Mouse (Mus musculus) thymus, adult 2 months (tissue): Measurements from ENCODE around the gene Lrrc1. TPM values are rescaled to one million over a fixed set of nuclear protein-coding genes. Genes with fewer than 3 reads are reported as not detected.

Source experiments
- DNase-seq: peaks from one replicate; pipeline ENCODE4 v3.0.0; 2021
- H3K27ac ChIP-seq: fragments of 200-500 bp; 2 replicates; pipeline ENCODE4 v1.5.1; 2012; ENCODE audit warnings: low read length, control low read depth; ENCODE audit not compliant: control insufficient read depth, insufficient read depth
- H3K27me3 ChIP-seq: fragments of 200-500 bp; 2 replicates; pipeline ENCODE4 v1.6.1; 2012; ENCODE audit warnings: mild to moderate bottlenecking, low read length, moderate library complexity, mixed read lengths; ENCODE audit not compliant: control insufficient read depth, insufficient read depth
- H3K36me3 ChIP-seq: fragments of 200-500 bp; 2 replicates; pipeline ENCODE4 v1.6.1; 2012; ENCODE audit warnings: mild to moderate bottlenecking, low read length, moderate library complexity; ENCODE audit not compliant: control insufficient read depth, insufficient read depth
- H3K4me1 ChIP-seq: fragments of 200-500 bp; replicated peaks from 2 replicates; pipeline ENCODE4 v1.6.1; 2012; ENCODE audit warnings: low read length; ENCODE audit not compliant: control insufficient read depth, insufficient read depth
- H3K4me3 ChIP-seq: fragments of 200-500 bp; 2 replicates; pipeline ENCODE4 v1.5.1; 2012; ENCODE audit warnings: mild to moderate bottlenecking, low read length, control low read depth, moderate library complexity; ENCODE audit not compliant: control insufficient read depth, insufficient read depth
- CTCF ChIP-seq: fragments of 200-500 bp; IDR thresholded peaks from 2 replicates; pipeline ENCODE4 v1.5.1; 2012; ENCODE audit warnings: mild to moderate bottlenecking, control low read depth, low read length, moderate library complexity, borderline replicate concordance; ENCODE audit not compliant: control insufficient read depth, poor library complexity, insufficient read depth; ENCODE audit errors: extremely low read depth
- POLR2A ChIP-seq: fragments of 200-500 bp; IDR thresholded peaks from 2 replicates; pipeline ENCODE4 v1.6.1; 2012; ENCODE audit warnings: mild to moderate bottlenecking, low read length, control low read depth, moderate library complexity; ENCODE audit not compliant: control insufficient read depth, poor library complexity, insufficient read depth; ENCODE audit errors: extremely low read depth
- WGBS: fragments of 180-500 bp; shearing (Covaris S2); methylation state at CpG from one replicate; pipeline ENCODE4 v1.1.7; 2018; 5-methylcytosine and 5-hydroxymethylcytosine counted together
- polyA plus RNA-seq: library from polyadenylated mRNA; depleted of rRNA; stranded (reverse); fragments of >200 nt; gene quantifications from 2 replicates; pipeline ENCODE4 v1.2.3, GENCODE M21; 2012

Gene Lrrc1
- polyA plus RNA-seq, 1 experiment = 51.3 TPM

- Histone ChIP-seq H3K4me1 (peaks cover 29% of the 10 kb centered on the region), H3K27me3 (no peaks in the 10 kb centered on the region), H3K36me3 (no peaks in the 10 kb centered on the region), H3K27ac (no peak overlapping the region), H3K4me3 (no peak overlapping the region)
- no peak for DNase-seq
- WGBS = 81% methylated on average over 10 of the region's 10 CpGs
- TF ChIP-seq POLR2A (no peak), CTCF (no peak)
Measured at GRCm38 (mm10) chr9:77537357-77537756, 7.3 kb downstream of the Lrrc1 start.

- WGBS = 93% methylated on average over 7 of the region's 7 CpGs
- no peak for TF ChIP-seq CTCF
- no peak for TF ChIP-seq POLR2A
- Histone ChIP-seq H3K36me3 (no peaks in the 10 kb centered on the region), H3K4me3 (no peak overlapping the region), H3K27ac (no peak overlapping the region), H3K27me3 (no peaks in the 10 kb centered on the region), H3K4me1 (peaks cover 26% of the 10 kb centered on the region)
- DNase-seq = no peak
Measured at GRCm38 (mm10) chr9:77536832-77537231, 7.8 kb downstream of the Lrrc1 start.

- TF ChIP-seq CTCF (no peak), POLR2A (no peak)
- DNase-seq = no peak
- no peaks in the 10 kb centered on the region for H3K36me3 ChIP-seq
- WGBS = 82% methylated on average over 6 of the region's 6 CpGs
- H3K27ac ChIP-seq = no peak overlapping the region
- H3K4me1 ChIP-seq = peaks cover 23% of the 10 kb centered on the region
- H3K27me3 ChIP-seq = no peaks in the 10 kb centered on the region
- no peak overlapping the region for H3K4me3 ChIP-seq
Measured at GRCm38 (mm10) chr9:77536286-77536685, 8.4 kb downstream of the Lrrc1 start.

- DNase-seq = no peak
- TF ChIP-seq CTCF = no peak
- TF ChIP-seq POLR2A = no peak
- 94% methylated on average over 17 of the region's 17 CpGs for WGBS
- no peaks in the 10 kb centered on the region for H3K36me3 ChIP-seq
- no peaks in the 10 kb centered on the region for H3K27me3 ChIP-seq
- peaks cover 19% of the 10 kb centered on the region for H3K4me1 ChIP-seq
- no peak overlapping the region for H3K4me3 ChIP-seq
- no peak overlapping the region for H3K27ac ChIP-seq
Measured at GRCm38 (mm10) chr9:77535021-77535744, 9.5 kb downstream of the Lrrc1 start.

- DNase-seq = no peak
- H3K27me3 ChIP-seq = no peaks in the 10 kb centered on the region
- H3K4me3 ChIP-seq = no peak overlapping the region
- H3K36me3 ChIP-seq = no peaks in the 10 kb centered on the region
- H3K4me1 ChIP-seq = peaks cover 26% of the 10 kb centered on the region
- 92% methylated on average over 5 of the region's 5 CpGs for WGBS
- H3K27ac ChIP-seq = no peak overlapping the region
- TF ChIP-seq CTCF (no peak), POLR2A (no peak)
Measured at GRCm38 (mm10) chr9:77528379-77529041, 16.2 kb downstream of the Lrrc1 start.

DNA sequence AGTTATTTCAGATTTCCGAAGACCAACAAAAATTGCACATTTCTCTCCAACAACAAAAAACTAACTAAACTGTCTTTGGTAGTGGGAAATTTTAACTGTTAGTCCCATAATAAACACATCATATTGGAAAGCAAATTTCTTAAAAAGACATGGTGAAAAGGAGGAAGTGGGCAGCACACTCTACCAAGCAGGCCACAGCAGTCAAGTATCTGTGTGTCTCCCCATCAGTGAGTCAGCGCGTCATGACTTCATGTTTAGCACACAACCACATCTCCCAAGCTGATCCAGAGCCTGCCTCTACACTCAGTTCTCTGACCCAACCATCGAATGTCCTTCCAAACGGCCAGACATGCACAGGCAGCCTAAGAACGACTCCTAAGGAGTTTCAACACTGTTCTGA lies 17.5 kb downstream of the Lrrc1 start:
- 26% methylated on average over 6 of the region's 6 CpGs for WGBS
- H3K4me3 ChIP-seq = no peak overlapping the region
- TF ChIP-seq CTCF = no peak
- TF ChIP-seq POLR2A = no peak
- DNase-seq = no peak
- H3K27ac ChIP-seq = no peak overlapping the region
- H3K36me3 ChIP-seq = no peaks in the 10 kb centered on the region
- no peaks in the 10 kb centered on the region for H3K27me3 ChIP-seq
- peaks cover 26% of the 10 kb centered on the region for H3K4me1 ChIP-seq

DNA sequence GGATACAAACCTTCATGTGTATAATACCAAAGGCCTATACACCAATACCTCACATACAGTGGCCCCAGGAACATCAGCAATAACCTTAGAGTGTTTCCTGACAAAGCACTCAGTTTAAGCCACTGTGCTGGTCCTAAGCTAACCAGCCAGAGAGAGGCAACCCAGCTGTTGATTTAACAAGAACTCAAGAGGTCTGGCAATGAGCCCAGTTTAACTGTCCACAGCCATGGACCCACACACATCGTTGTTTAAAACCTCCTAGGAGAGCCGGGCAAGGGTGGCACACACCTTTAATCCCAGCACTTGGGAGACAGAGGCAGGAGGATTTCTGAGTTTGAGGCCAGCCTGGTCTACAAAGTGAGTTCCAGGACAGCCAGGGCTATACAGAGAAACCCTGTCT lies 18.0 kb downstream of the Lrrc1 start:
- DNase-seq = no peak
- H3K4me1 ChIP-seq = peaks cover 26% of the 10 kb centered on the region

More for the DNA sequence above, 18.0 kb downstream of the Lrrc1 start:
- Histone ChIP-seq H3K4me3 (no peak overlapping the region), H3K27ac (no peak overlapping the region), H3K27me3 (no peaks in the 10 kb centered on the region), H3K36me3 (no peaks in the 10 kb centered on the region)
- 47% methylated on average over 2 of the region's 2 CpGs for WGBS
- TF ChIP-seq POLR2A = no peak
- no peak for TF ChIP-seq CTCF
